Comparison of ENCODE assay signal across 7 mouse cellular contexts in genomic region chr7:126928384-126929037, GRCm38 (mm10). TPM values are rescaled to one million over a fixed set of nuclear protein-coding genes. Genes with fewer than 3 reads are reported as not detected.
DNase-seq lines count a peak whose midpoint lies in the region; ATAC-seq lines count a peak whose summit lies in the region.

TSS of gene Kctd13 (plus strand) at chr7:126928879.

- DNase-seq in adrenal gland, adult 8-10 months = peak; percentile 85
- peak; percentile 90 for DNase-seq in embryo, embryonic 11.5 days (ENCODE audit: low read depth, low spot score)
- DNase-seq in gastrocnemius, postnatal 4 days (ENCODE audit: low spot score in 2 of 2) = peak; percentile 92 to 94
- DNase-seq in limb, embryonic 10.5 days (ENCODE audit: low spot score) = peak; percentile 93
- peak; percentile 94 for DNase-seq in spleen, adult 12 weeks (ENCODE audit: low spot score)

- H3K36me3 ChIP-seq in intestine, embryonic 16.5 days (ENCODE audit: control insufficient read depth, insufficient read depth, low read length) = 0 out of 2 replicates have a peak, but pooled peaks cover 5% of the 10 kb centered on the region
- H3K36me3 ChIP-seq in limb, embryonic 10.5 days = peaks cover 33% of the 10 kb centered on the region
- H3K36me3 ChIP-seq in midbrain, embryonic 13.5 days = peaks cover 22% of the 10 kb centered on the region

- peak within 1 kb of the TSS; percentile 54 for H3K27ac ChIP-seq in intestine, embryonic 16.5 days (ENCODE audit: low read length)
- H3K27ac ChIP-seq in limb, embryonic 10.5 days = peak within 1 kb of the TSS; percentile 91
- H3K27ac ChIP-seq in midbrain, embryonic 13.5 days = peak within 1 kb of the TSS; percentile 83

- peaks cover 6% of the 10 kb centered on the region; the same call in 1 of the 2 replicates for H3K4me1 ChIP-seq in intestine, embryonic 16.5 days (ENCODE audit: control insufficient read depth, insufficient read depth, low read length)
- peaks cover 18% of the 10 kb centered on the region for H3K4me1 ChIP-seq in limb, embryonic 10.5 days
- peaks cover 21% of the 10 kb centered on the region for H3K4me1 ChIP-seq in midbrain, embryonic 13.5 days (replicated peaks)

- peak within 1 kb of the TSS; percentile 85 for H3K9ac ChIP-seq in intestine, embryonic 16.5 days (ENCODE audit: low read depth, low read length)
- peak within 1 kb of the TSS; percentile 83 for H3K9ac ChIP-seq in midbrain, embryonic 13.5 days (replicated peaks)

- H3K27me3 ChIP-seq in intestine, embryonic 16.5 days (replicated peaks; ENCODE audit: control insufficient read depth, insufficient read depth, low read length) = no peaks in the 10 kb centered on the region
- no peaks in the 10 kb centered on the region for H3K27me3 ChIP-seq in limb, embryonic 10.5 days (ENCODE audit: low read depth, poor library complexity, severe bottlenecking)
- no peaks in the 10 kb centered on the region for H3K27me3 ChIP-seq in midbrain, embryonic 13.5 days

- peak; percentile 99 for ATAC-seq in intestine, embryonic 16.5 days
- ATAC-seq in midbrain, embryonic 13.5 days = peak; percentile 98

- peak within 1 kb of the TSS; percentile 87 for H3K4me2 ChIP-seq in intestine, embryonic 16.5 days (ENCODE audit: low read depth, low read length)
- peak within 1 kb of the TSS; percentile 96 for H3K4me2 ChIP-seq in midbrain, embryonic 13.5 days (replicated peaks)

- H3K4me3 ChIP-seq in intestine, embryonic 16.5 days (ENCODE audit: low read length) = peak within 1 kb of the TSS; percentile 92
- peak within 1 kb of the TSS; percentile 91 for H3K4me3 ChIP-seq in limb, embryonic 10.5 days
- H3K4me3 ChIP-seq in midbrain, embryonic 13.5 days (replicated peaks) = peak within 1 kb of the TSS; percentile 84

- H3K9me3 ChIP-seq in intestine, embryonic 16.5 days (ENCODE audit: control insufficient read depth, low read length) = no peaks in the 10 kb centered on the region
- no peaks in the 10 kb centered on the region for H3K9me3 ChIP-seq in limb, embryonic 10.5 days (replicated peaks)
- H3K9me3 ChIP-seq in midbrain, embryonic 13.5 days = no peaks in the 10 kb centered on the region

- WGBS in intestine, embryonic 16.5 days = 3% methylated on average over 51 of the region's 56 CpGs
- WGBS in limb, embryonic 10.5 days = 5% methylated on average over 56 of the region's 56 CpGs
- 4% methylated on average over 56 of the region's 56 CpGs for WGBS in midbrain, embryonic 13.5 days

RNA-seq across cellular contexts. Expression of gene Kctd13, which starts in this region (rescaled TPM):
- 10 to 100 TPM; 20.9 to 35.2 (median 33.6) TPM for total RNA-seq in adrenal gland, adult 8-10 months (2022)
- 1 to 10 TPM; 6.0 to 7.0 TPM for total RNA-seq in gastrocnemius, postnatal 4 days (2021)
- 10.9 and 11.2 TPM in 2 replicates for polyA plus RNA-seq in intestine, embryonic 16.5 days (2015; fragmentation: Nextera tagmentation; extraction: Ambion mirVana)
- polyA plus RNA-seq in limb, embryonic 10.5 days (2016; fragmentation: Nextera tagmentation; extraction: Ambion mirVana) = 19.5 and 20.3 TPM in 2 replicates
- polyA plus RNA-seq in midbrain, embryonic 13.5 days (2015; fragmentation: Nextera tagmentation; extraction: Ambion mirVana) = 84.3 and 85.7 TPM in 2 replicates

Comparison
In these comparisons a context has a peak if more than half of its experiments do, and no peak if none do; other contexts are left out.
1. Peak in every context shown above with its lines: DNase-seq, ATAC-seq, H3K4me3 ChIP-seq and H3K27ac ChIP-seq.